Mouse (Mus musculus) WW6 (cell line): Measurements from ENCODE around the gene Gprin3.

Source experiments
- DNase-seq: peaks from one replicate; pipeline ENCODE4 v3.0.0-alpha.2; 2013; ENCODE audit warnings: low read depth, low spot score

The Gprin3 gene

GRCm38 (mm10) chr6:59425824-59426533 is at the start of gene Gprin3:
Gprin3 (minus strand) TSS chr6:59426294.
- DNase-seq, result peak; percentile 26

GRCm38 (mm10) chr6:59458861-59459260 is 32.8 kb upstream of the Gprin3 start:
- no peak for DNase-seq

- DNase-seq, result no peak
Observed at GRCm38 (mm10) chr6:59456116-59456515, 30.0 kb upstream of the Gprin3 start.

GRCm38 (mm10) chr6:59451348-59451747 is 25.3 kb upstream of the Gprin3 start:
- no peak for DNase-seq

- DNase-seq, result no peak
Observed at GRCm38 (mm10) chr6:59445101-59445503, 19.0 kb upstream of the Gprin3 start.

GRCm38 (mm10) chr6:59435906-59436305 is 9.8 kb upstream of the Gprin3 start:
- DNase-seq, result no peak

GRCm38 (mm10) chr6:59433116-59433515 is 7.0 kb upstream of the Gprin3 start:
- no peak for DNase-seq

GRCm38 (mm10) chr6:59426534-59426885 is 416 bp upstream of the Gprin3 start:
- DNase-seq, result no peak

GRCm38 (mm10) chr6:59424871-59425740 is 988 bp downstream of the Gprin3 start:
- no peak for DNase-seq

- no peak for DNase-seq
Observed at GRCm38 (mm10) chr6:59423836-59424235, 2.3 kb downstream of the Gprin3 start.

- no peak for DNase-seq
Observed at GRCm38 (mm10) chr6:59419264-59419663, 6.8 kb downstream of the Gprin3 start.

- no peak for DNase-seq
Observed at GRCm38 (mm10) chr6:59418659-59419058, 7.4 kb downstream of the Gprin3 start.

- DNase-seq, result no peak
Observed at GRCm38 (mm10) chr6:59414816-59415215, 11.3 kb downstream of the Gprin3 start.

- no peak for DNase-seq
Observed at GRCm38 (mm10) chr6:59412417-59413346, 13.4 kb downstream of the Gprin3 start.

- no peak for DNase-seq
Observed at GRCm38 (mm10) chr6:59409001-59409700, 16.9 kb downstream of the Gprin3 start.

GRCm38 (mm10) chr6:59407482-59407997 is 18.6 kb downstream of the Gprin3 start:
- no peak for DNase-seq

GRCm38 (mm10) chr6:59390208-59390607 is 35.9 kb downstream of the Gprin3 start:
- DNase-seq, result no peak

GRCm38 (mm10) chr6:59365300-59365699 is 60.8 kb downstream of the Gprin3 start:
- DNase-seq, result no peak

GRCm38 (mm10) chr6:59363282-59363681 is 62.8 kb downstream of the Gprin3 start:
- DNase-seq, result no peak

- DNase-seq, result no peak
Observed at GRCm38 (mm10) chr6:59354943-59355342, 71.2 kb downstream of the Gprin3 start.
